In the genomic region with DNA sequence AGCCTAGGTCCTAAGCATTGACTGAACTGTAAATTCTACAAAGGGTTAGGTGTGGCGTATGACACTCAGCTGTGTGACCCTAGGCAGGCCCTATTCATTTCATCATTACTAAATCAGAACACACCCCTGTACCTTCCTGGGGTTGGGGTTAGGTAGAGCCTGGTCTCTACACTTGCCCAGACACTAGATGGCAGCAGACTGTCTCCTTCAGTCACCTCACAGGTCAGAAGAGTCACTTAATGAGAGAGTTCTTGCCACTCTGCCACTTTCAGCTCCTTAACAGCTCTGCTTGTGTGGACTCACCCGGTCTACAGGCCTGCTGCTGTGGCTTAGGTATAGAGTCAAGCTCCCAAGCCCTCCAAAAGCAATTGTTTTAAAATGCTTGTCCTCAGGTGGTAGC, we compare ENCODE assay signal across 12 mouse cellular contexts. TPM values are rescaled to one million over a fixed set of nuclear protein-coding genes. Genes with fewer than 3 reads are reported as not detected.
DNase-seq lines count a peak whose midpoint lies in the region; ATAC-seq and TF ChIP-seq lines count a peak whose summit lies in the region.
"Had no signal": no experiment of that assay in that cellular context is flagged by ENCODE, and none has a peak within 500 bp of the region (broad histone marks: within the 10 kb centered on the region; RNA-seq: fewer than 3 reads in every experiment).

No protein-coding gene starts in this region.

- no peaks in the 10 kb centered on the region for H3K9me3 ChIP-seq in midbrain, embryonic 13.5 days
- H3K9me3 ChIP-seq: neural tube, embryonic 13.5 days had no signal

- peak; percentile 42; the same call in 1 of the 2 replicates for TF ChIP-seq CTCF in small intestine, adult 2 months (IDR thresholded peaks at IDR 0.05; ENCODE audit: extremely low read depth, insufficient read length, insufficient replicate concordance, low read depth, low read length)

- WGBS in small intestine, adult 2 months = 53% methylated on average over 2 of the region's 2 CpGs
- WGBS in midbrain, embryonic 13.5 days = 95% methylated on average over 2 of the region's 2 CpGs

- H3K4me2 ChIP-seq in midbrain, embryonic 13.5 days (replicated peaks) = no peak overlapping the region
- H3K4me2 ChIP-seq: limb, embryonic 13.5 days; neural tube, embryonic 13.5 days had no signal

- no peak overlapping the region for H3K9ac ChIP-seq in midbrain, embryonic 13.5 days (replicated peaks)
- H3K9ac ChIP-seq: limb, embryonic 13.5 days; neural tube, embryonic 13.5 days had no signal

- ATAC-seq in granulocyte monocyte progenitor cell, adult 5-6 weeks (replicated peaks; ENCODE audit: poor library complexity, severe bottlenecking) = 0 out of 2 replicates have a peak, but pooled peaks have one; percentile 14
- ATAC-seq in midbrain, embryonic 13.5 days = no peak

- no peaks in the 10 kb centered on the region for H3K27me3 ChIP-seq in small intestine, adult 2 months (ENCODE audit: control insufficient read depth, insufficient read depth, low read length)
- H3K27me3 ChIP-seq in midbrain, embryonic 13.5 days = no peaks in the 10 kb centered on the region
- H3K27me3 ChIP-seq: limb, embryonic 13.5 days; neural tube, embryonic 13.5 days had no signal

- TF ChIP-seq POLR2A in small intestine, adult 2 months (IDR thresholded peaks at IDR 0.05; ENCODE audit: low read depth, low read length) = no peak

- no peaks in the 10 kb centered on the region for H3K4me1 ChIP-seq in small intestine, adult 2 months (ENCODE audit: control insufficient read depth, insufficient read depth, insufficient read length, low read length)
- H3K4me1 ChIP-seq in midbrain, embryonic 13.5 days (replicated peaks) = peaks cover 15% of the 10 kb centered on the region
- H3K4me1 ChIP-seq: neural tube, embryonic 13.5 days had no signal

- peak; percentile 58 for DNase-seq in adrenal gland, adult 2 months
- no peak for DNase-seq in adrenal gland, postnatal 4 days (ENCODE audit: low spot score in 2 of 2)
- peak; percentile 6 for DNase-seq in layer of hippocampus, adult 11-12 months (ENCODE audit: low spot score)
- DNase-seq in layer of hippocampus, postnatal 36 days = no peak
- no peak for DNase-seq in embryo, embryonic 10 days (ENCODE audit: low spot score)
- DNase-seq: cerebellum, adult 11-12 months had no signal

- H3K27ac ChIP-seq in small intestine, adult 2 months (ENCODE audit: insufficient read depth, low read depth, low read length) = no peak overlapping the region
- no peak overlapping the region for H3K27ac ChIP-seq in midbrain, embryonic 13.5 days
- H3K27ac ChIP-seq: limb, embryonic 13.5 days; neural tube, embryonic 13.5 days had no signal

- no peak overlapping the region for H3K4me3 ChIP-seq in small intestine, adult 2 months (ENCODE audit: low read depth, low read length)
- H3K4me3 ChIP-seq in midbrain, embryonic 13.5 days (replicated peaks) = no peak overlapping the region
- H3K4me3 ChIP-seq: limb, embryonic 13.5 days; neural tube, embryonic 13.5 days had no signal

- H3K36me3 ChIP-seq in small intestine, adult 2 months (ENCODE audit: control insufficient read depth, insufficient read depth, low read length) = peaks cover 26% of the 10 kb centered on the region
- H3K36me3 ChIP-seq in midbrain, embryonic 13.5 days = no peaks in the 10 kb centered on the region

RNA-seq across cellular contexts. Expression of a gene that starts 25.9 kb away (rescaled TPM):
- not detected for total RNA-seq in adrenal gland, adult 2 months (2021)
- polyA plus RNA-seq in adrenal gland, adult 2 months (2012; rRNA removed) = not detected in 2 replicates
- not detected for total RNA-seq in adrenal gland, postnatal 4 days (2021)
- total RNA-seq in layer of hippocampus, postnatal 36 days (2021) = not detected
- not detected in 2 replicates for total RNA-seq in granulocyte monocyte progenitor cell, adult 5-6 weeks (2014; fragmentation: Nextera tagmentation)
- total RNA-seq in granulocyte monocyte progenitor cell, adult 5-6 weeks (2017) = not detected in 2 replicates
- not detected in 2 replicates for polyA plus RNA-seq in small intestine, adult 2 months (2012; rRNA removed)
- not detected in 2 replicates for polyA plus RNA-seq in midbrain, embryonic 13.5 days (2015; fragmentation: Nextera tagmentation; extraction: Ambion mirVana)
- polyA plus RNA-seq: limb, embryonic 13.5 days; neural tube, embryonic 13.5 days; testis, adult 2 months had no signal

RNA-seq across cellular contexts. Expression of a gene that starts 26.3 kb away (rescaled TPM):
- 10 to 100 TPM; 75.1 to 88.5 TPM for total RNA-seq in adrenal gland, adult 2 months (2021)
- 36.0 and 36.8 TPM in 2 replicates for polyA plus RNA-seq in adrenal gland, adult 2 months (2012; rRNA removed)
- total RNA-seq in adrenal gland, postnatal 4 days (2021) = 10 to 100 TPM; 30.2 to 31.3 TPM
- 10 to 100 TPM; 55.3 to 66.4 TPM for total RNA-seq in layer of hippocampus, postnatal 36 days (2021)
- total RNA-seq in granulocyte monocyte progenitor cell, adult 5-6 weeks (2014; fragmentation: Nextera tagmentation) = 4.4 and 5.7 TPM in 2 replicates
- total RNA-seq in granulocyte monocyte progenitor cell, adult 5-6 weeks (2017) = 1.5 and 2.1 TPM in 2 replicates
- polyA plus RNA-seq in small intestine, adult 2 months (2012; rRNA removed) = 4.1 and 12.2 TPM in 2 replicates
- polyA plus RNA-seq in midbrain, embryonic 13.5 days (2015; fragmentation: Nextera tagmentation; extraction: Ambion mirVana) = 0.22 and 0.24 TPM in 2 replicates

RNA-seq across cellular contexts. Expression of a gene that starts 30.2 kb away (rescaled TPM):
- not detected for total RNA-seq in adrenal gland, adult 2 months (2021)
- not detected in 2 replicates for polyA plus RNA-seq in adrenal gland, adult 2 months (2012; rRNA removed)
- not detected for total RNA-seq in adrenal gland, postnatal 4 days (2021)
- total RNA-seq in layer of hippocampus, postnatal 36 days (2021) = under 1 TPM; 0.40 to 0.48 TPM
- total RNA-seq in granulocyte monocyte progenitor cell, adult 5-6 weeks (2014; fragmentation: Nextera tagmentation) = not detected in 2 replicates
- not detected in 2 replicates for total RNA-seq in granulocyte monocyte progenitor cell, adult 5-6 weeks (2017)
- polyA plus RNA-seq in small intestine, adult 2 months (2012; rRNA removed) = not detected in 2 replicates
- polyA plus RNA-seq in midbrain, embryonic 13.5 days (2015; fragmentation: Nextera tagmentation; extraction: Ambion mirVana) = not detected in 2 replicates
- polyA plus RNA-seq: limb, embryonic 13.5 days; neural tube, embryonic 13.5 days had no signal

Comparison
In these comparisons a context has a peak if more than half of its experiments do, and no peak if none do; other contexts are left out.
1. DNase-seq: peak in adrenal gland, adult 2 months (single experiment) and layer of hippocampus, adult 11-12 months (single experiment); none in adrenal gland, postnatal 4 days (0 of 2), layer of hippocampus, postnatal 36 days (0 of 2) and embryo, embryonic 10 days (single experiment).
2. RNA of a gene that starts 26.3 kb away (total RNA-seq): 75.1 to 88.5 TPM in adrenal gland, adult 2 months, 55.3 to 66.4 TPM in layer of hippocampus, postnatal 36 days and 30.2 to 31.3 TPM in adrenal gland, postnatal 4 days; 1.5 to 5.7 TPM in granulocyte monocyte progenitor cell, adult 5-6 weeks; every median in the first group is over 4 times any median in the second.